Mouse (Mus musculus): ENCODE data around the gene Fam3c. TPM values are rescaled to one million over a fixed set of nuclear protein-coding genes. Genes with fewer than 3 reads are reported as not detected.

Fam3c gene
- polyA plus RNA-seq (2015; fragmentation: Nextera tagmentation; extraction: Ambion mirVana), result 42.7 and 44.2 TPM in 2 replicates

- ATAC-seq (replicated peaks; ENCODE audit: extremely low read depth, insufficient read depth, low FRiP score), result peak; percentile 97
Measured at GRCm38 (mm10) chr6:22356086-22356507, at the start of gene Fam3c. Gene Fam3c (minus strand): TSS chr6:22356243.

DNA sequence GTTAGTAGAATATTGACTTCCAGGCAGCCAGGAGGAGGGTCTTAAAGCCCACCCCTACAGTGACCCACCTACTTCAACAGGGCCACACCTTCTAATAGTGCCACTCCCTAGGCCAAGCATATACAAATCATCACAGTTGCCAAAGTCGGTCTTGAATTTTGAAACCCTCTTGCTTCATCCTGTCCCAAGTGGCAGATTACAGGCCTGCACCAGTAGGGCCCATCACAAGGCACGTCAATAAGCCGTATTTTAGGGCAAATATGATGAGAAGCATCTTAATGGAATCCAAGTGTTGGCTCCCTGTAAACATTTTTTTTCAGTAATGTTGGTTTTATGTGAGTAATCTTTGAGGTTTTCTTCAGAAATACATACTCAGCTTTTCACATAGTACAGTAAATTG is 49.0 kb upstream of the Fam3c start:
- Histone ChIP-seq H3K4me3 (ENCODE audit: low read length) (no peak overlapping the region), H3K36me3 (ENCODE audit: control insufficient read depth, insufficient read depth) (no peaks in the 10 kb centered on the region), H3K9me3 (replicated peaks; ENCODE audit: control insufficient read depth, low read length) (no peaks in the 10 kb centered on the region), H3K27ac (ENCODE audit: low read length) (no peak overlapping the region), H3K4me1 (ENCODE audit: control insufficient read depth, insufficient read depth, low read length) (no peaks in the 10 kb centered on the region), H3K9ac (ENCODE audit: low read length) (no peak overlapping the region), H3K27me3 (ENCODE audit: control insufficient read depth, insufficient read depth, low read length) (no peaks in the 10 kb centered on the region), H3K4me2 (ENCODE audit: low read depth, low read length) (no peak overlapping the region)
- ATAC-seq (replicated peaks; ENCODE audit: extremely low read depth, insufficient read depth, low FRiP score), result no peak
- 86% methylated on average over 3 of the region's 3 CpGs for WGBS

More at GRCm38 (mm10) chr6:22356086-22356507, at the start of gene Fam3c:
- Histone ChIP-seq H3K4me2 (ENCODE audit: low read depth, low read length) (peak within 1 kb of the TSS; percentile 75), H3K27me3 (ENCODE audit: control insufficient read depth, insufficient read depth, low read length) (no peaks in the 10 kb centered on the region), H3K9ac (ENCODE audit: low read length) (peak within 1 kb of the TSS; percentile 85), H3K36me3 (ENCODE audit: control insufficient read depth, insufficient read depth) (no peaks in the 10 kb centered on the region), H3K4me1 (ENCODE audit: control insufficient read depth, insufficient read depth, low read length) (0 out of 2 replicates have a peak, but pooled peaks cover 3% of the 10 kb centered on the region), H3K4me3 (ENCODE audit: low read length) (peak within 1 kb of the TSS; percentile 83), H3K27ac (ENCODE audit: low read length) (peak within 1 kb of the TSS; percentile 68), H3K9me3 (replicated peaks; ENCODE audit: control insufficient read depth, low read length) (0 out of 2 replicates have a peak, but pooled peaks cover 2% of the 10 kb centered on the region)
- under 1% methylated on average over 30 of the region's 38 CpGs for WGBS

DNA sequence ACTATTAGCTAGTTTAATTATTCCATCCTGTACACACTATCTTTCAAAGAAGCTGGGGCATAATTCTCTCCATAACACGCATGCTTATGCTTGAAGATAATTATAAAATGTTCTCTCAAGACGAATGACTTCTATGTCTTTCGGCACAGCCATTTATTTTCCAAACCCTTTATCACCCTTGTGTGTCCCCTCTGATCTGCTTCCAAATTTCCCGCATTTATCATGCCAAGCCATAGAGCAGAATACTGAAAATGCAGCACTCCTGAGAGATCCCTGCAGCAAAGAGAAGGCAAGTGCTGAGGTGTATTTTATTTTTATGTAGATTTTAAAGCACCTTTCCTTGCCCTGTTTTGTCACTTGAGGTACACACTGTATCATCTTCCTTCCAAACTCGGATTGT is 47.7 kb upstream of the Fam3c start:
- Histone ChIP-seq H3K4me2 (ENCODE audit: low read depth, low read length) (no peak overlapping the region), H3K9me3 (replicated peaks; ENCODE audit: control insufficient read depth, low read length) (no peaks in the 10 kb centered on the region), H3K36me3 (ENCODE audit: control insufficient read depth, insufficient read depth) (no peaks in the 10 kb centered on the region), H3K27ac (ENCODE audit: low read length) (no peak overlapping the region), H3K4me3 (ENCODE audit: low read length) (no peak overlapping the region), H3K27me3 (ENCODE audit: control insufficient read depth, insufficient read depth, low read length) (no peaks in the 10 kb centered on the region), H3K9ac (ENCODE audit: low read length) (no peak overlapping the region), H3K4me1 (ENCODE audit: control insufficient read depth, insufficient read depth, low read length) (no peaks in the 10 kb centered on the region)
- no peak for ATAC-seq (replicated peaks; ENCODE audit: extremely low read depth, insufficient read depth, low FRiP score)
- WGBS, result 63% methylated on average over 5 of the region's 5 CpGs

- Histone ChIP-seq H3K27ac (ENCODE audit: low read length) (no peak overlapping the region), H3K4me2 (ENCODE audit: low read depth, low read length) (no peak overlapping the region), H3K4me3 (ENCODE audit: low read length) (no peak overlapping the region), H3K9ac (ENCODE audit: low read length) (no peak overlapping the region), H3K27me3 (ENCODE audit: control insufficient read depth, insufficient read depth, low read length) (no peaks in the 10 kb centered on the region), H3K4me1 (ENCODE audit: control insufficient read depth, insufficient read depth, low read length) (no peaks in the 10 kb centered on the region), H3K9me3 (replicated peaks; ENCODE audit: control insufficient read depth, low read length) (no peaks in the 10 kb centered on the region), H3K36me3 (ENCODE audit: control insufficient read depth, insufficient read depth) (no peaks in the 10 kb centered on the region)
- no peak for ATAC-seq (replicated peaks; ENCODE audit: extremely low read depth, insufficient read depth, low FRiP score)
- 79% methylated on average over 9 of the region's 9 CpGs for WGBS
Measured at GRCm38 (mm10) chr6:22403317-22403716, 47.3 kb upstream of the Fam3c start.

GRCm38 (mm10) chr6:22402548-22403164 is 46.6 kb upstream of the Fam3c start:
- H3K4me2 ChIP-seq (ENCODE audit: low read depth, low read length), result no peak overlapping the region
- WGBS, result 81% methylated on average over 13 of the region's 13 CpGs

GRCm38 (mm10) chr6:22402037-22402436 is 46.0 kb upstream of the Fam3c start:
- no peak overlapping the region for H3K9ac ChIP-seq (ENCODE audit: low read length)
- no peak overlapping the region for H3K27ac ChIP-seq (ENCODE audit: low read length)
- no peaks in the 10 kb centered on the region for H3K27me3 ChIP-seq (ENCODE audit: control insufficient read depth, insufficient read depth, low read length)
- no peaks in the 10 kb centered on the region for H3K9me3 ChIP-seq (replicated peaks; ENCODE audit: control insufficient read depth, low read length)
- WGBS, result 66% methylated on average over 5 of the region's 5 CpGs
- no peak for ATAC-seq (replicated peaks; ENCODE audit: extremely low read depth, insufficient read depth, low FRiP score)
- H3K4me2 ChIP-seq (ENCODE audit: low read depth, low read length), result no peak overlapping the region
- H3K4me1 ChIP-seq (ENCODE audit: control insufficient read depth, insufficient read depth, low read length), result no peaks in the 10 kb centered on the region
- H3K4me3 ChIP-seq (ENCODE audit: low read length), result no peak overlapping the region
- no peaks in the 10 kb centered on the region for H3K36me3 ChIP-seq (ENCODE audit: control insufficient read depth, insufficient read depth)

More at GRCm38 (mm10) chr6:22402548-22403164, 46.6 kb upstream of the Fam3c start:
- Histone ChIP-seq H3K27ac (ENCODE audit: low read length) (no peak overlapping the region), H3K4me3 (ENCODE audit: low read length) (no peak overlapping the region), H3K27me3 (ENCODE audit: control insufficient read depth, insufficient read depth, low read length) (no peaks in the 10 kb centered on the region), H3K9ac (ENCODE audit: low read length) (no peak overlapping the region), H3K36me3 (ENCODE audit: control insufficient read depth, insufficient read depth) (no peaks in the 10 kb centered on the region), H3K4me1 (ENCODE audit: control insufficient read depth, insufficient read depth, low read length) (no peaks in the 10 kb centered on the region), H3K9me3 (replicated peaks; ENCODE audit: control insufficient read depth, low read length) (no peaks in the 10 kb centered on the region)
- ATAC-seq (replicated peaks; ENCODE audit: extremely low read depth, insufficient read depth, low FRiP score), result no peak

DNA sequence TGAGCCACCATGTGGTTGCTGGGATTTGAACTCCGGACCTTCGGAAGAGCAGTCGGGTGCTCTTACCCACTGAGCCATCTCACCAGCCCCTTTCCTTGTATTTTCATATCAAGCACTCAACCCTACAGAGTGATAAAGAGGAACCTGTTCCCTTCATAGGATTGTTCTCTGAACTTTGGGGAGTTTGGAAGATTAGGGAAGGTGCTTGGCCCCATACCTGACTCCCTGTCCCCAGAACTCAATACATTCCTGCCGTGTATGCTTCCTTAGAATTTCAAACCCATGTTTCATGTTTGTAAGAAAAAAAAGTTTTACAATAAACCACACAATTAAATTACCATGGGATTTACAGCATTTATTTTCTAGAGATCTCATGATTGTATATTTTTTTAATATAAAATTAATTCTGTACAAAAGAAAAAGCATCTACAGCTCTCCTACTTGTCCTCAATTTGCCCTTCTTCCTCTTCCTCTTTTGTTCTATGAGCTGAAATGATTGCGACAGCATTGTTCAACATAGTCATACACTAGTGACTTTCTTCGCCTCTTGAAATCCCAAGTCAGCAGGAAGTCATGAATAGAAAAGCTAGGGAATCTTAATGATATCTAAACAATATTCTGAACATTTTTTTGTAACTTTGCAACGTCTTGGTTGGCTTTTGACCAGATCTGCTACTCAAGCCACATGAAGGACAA is 42.2 kb upstream of the Fam3c start:
- WGBS, result 81% methylated on average over 7 of the region's 7 CpGs
- Histone ChIP-seq H3K9me3 (replicated peaks; ENCODE audit: control insufficient read depth, low read length) (no peaks in the 10 kb centered on the region), H3K27ac (ENCODE audit: low read length) (no peak overlapping the region), H3K9ac (ENCODE audit: low read length) (no peak overlapping the region), H3K4me1 (ENCODE audit: control insufficient read depth, insufficient read depth, low read length) (no peaks in the 10 kb centered on the region), H3K27me3 (ENCODE audit: control insufficient read depth, insufficient read depth, low read length) (no peaks in the 10 kb centered on the region), H3K4me2 (ENCODE audit: low read depth, low read length) (no peak overlapping the region), H3K4me3 (ENCODE audit: low read length) (no peak overlapping the region), H3K36me3 (ENCODE audit: control insufficient read depth, insufficient read depth) (no peaks in the 10 kb centered on the region)
- ATAC-seq (replicated peaks; ENCODE audit: extremely low read depth, insufficient read depth, low FRiP score), result no peak

DNA sequence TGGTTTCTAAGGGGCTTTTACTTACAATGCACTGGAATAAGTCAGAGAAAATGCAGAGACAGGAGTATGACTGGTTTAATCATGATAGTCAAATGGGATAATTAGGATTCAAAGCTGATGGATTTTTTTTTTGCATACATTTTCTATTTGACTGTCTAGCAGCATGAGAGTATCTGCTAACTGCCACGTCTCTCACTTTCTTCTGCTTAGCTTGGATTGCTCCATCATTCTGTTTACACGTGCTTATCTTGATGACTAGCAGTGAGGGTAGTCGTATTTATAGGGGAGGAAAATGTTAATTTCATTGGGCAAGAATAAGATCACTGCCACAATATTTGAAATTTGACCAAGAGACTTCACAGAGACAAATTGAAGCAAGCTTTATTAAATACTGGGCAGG is 39.2 kb upstream of the Fam3c start:
- H3K4me1 ChIP-seq (ENCODE audit: control insufficient read depth, insufficient read depth, low read length), result no peaks in the 10 kb centered on the region
- H3K27ac ChIP-seq (ENCODE audit: low read length), result no peak overlapping the region
- H3K9ac ChIP-seq (ENCODE audit: low read length), result no peak overlapping the region
- H3K9me3 ChIP-seq (replicated peaks; ENCODE audit: control insufficient read depth, low read length), result no peaks in the 10 kb centered on the region
- no peak overlapping the region for H3K4me3 ChIP-seq (ENCODE audit: low read length)
- no peaks in the 10 kb centered on the region for H3K27me3 ChIP-seq (ENCODE audit: control insufficient read depth, insufficient read depth, low read length)
- H3K36me3 ChIP-seq (ENCODE audit: control insufficient read depth, insufficient read depth), result no peaks in the 10 kb centered on the region
- WGBS, result 37% methylated on average over 3 of the region's 3 CpGs
- H3K4me2 ChIP-seq (ENCODE audit: low read depth, low read length), result no peak overlapping the region
- ATAC-seq (replicated peaks; ENCODE audit: extremely low read depth, insufficient read depth, low FRiP score), result no peak

DNA sequence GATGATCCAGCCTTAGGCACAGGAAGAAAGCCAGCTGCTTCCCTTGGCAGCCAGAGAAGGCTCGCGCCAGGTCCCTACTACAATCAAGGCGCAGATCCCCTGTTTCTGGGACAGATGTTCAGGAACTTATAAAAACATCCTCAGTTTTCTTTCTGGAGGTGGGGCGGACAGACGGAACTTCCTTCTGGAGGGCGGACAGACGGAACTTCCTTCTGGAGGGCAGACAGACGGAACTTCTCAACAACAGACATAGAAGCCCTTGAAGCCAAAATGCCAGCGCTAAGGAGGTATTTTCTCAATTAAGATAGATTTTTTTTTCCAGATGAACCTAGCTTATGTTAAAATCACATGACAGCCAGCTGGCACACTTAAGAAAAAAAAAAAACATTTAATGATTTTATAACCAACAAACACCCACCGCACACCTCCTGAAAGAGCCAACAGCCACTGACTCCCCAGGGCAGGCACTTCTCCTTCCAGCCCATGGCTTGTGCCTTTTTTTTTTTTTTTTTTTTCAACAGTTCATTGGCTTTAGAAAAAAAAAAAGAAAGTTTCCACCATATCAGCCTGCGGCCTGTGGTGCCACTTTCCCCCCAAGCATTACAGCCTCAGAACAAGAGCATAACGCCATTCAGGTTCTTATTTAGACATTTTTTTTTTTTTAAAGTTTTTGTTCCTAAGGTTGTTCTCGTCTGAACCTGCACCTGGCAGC is 34.8 kb upstream of the Fam3c start:
- no peaks in the 10 kb centered on the region for H3K4me1 ChIP-seq (ENCODE audit: control insufficient read depth, insufficient read depth, low read length)
- no peaks in the 10 kb centered on the region for H3K36me3 ChIP-seq (ENCODE audit: control insufficient read depth, insufficient read depth)
- no peak overlapping the region for H3K27ac ChIP-seq (ENCODE audit: low read length)
- H3K4me2 ChIP-seq (ENCODE audit: low read depth, low read length), result no peak overlapping the region; the same call in 1 of the 2 replicates
- H3K27me3 ChIP-seq (ENCODE audit: control insufficient read depth, insufficient read depth, low read length), result no peaks in the 10 kb centered on the region
- ATAC-seq (replicated peaks; ENCODE audit: extremely low read depth, insufficient read depth, low FRiP score), result no peak
- H3K4me3 ChIP-seq (ENCODE audit: low read length), result no peak overlapping the region
- no peaks in the 10 kb centered on the region for H3K9me3 ChIP-seq (replicated peaks; ENCODE audit: control insufficient read depth, low read length)
- no peak overlapping the region for H3K9ac ChIP-seq (ENCODE audit: low read length)
- 60% methylated on average over 13 of the region's 13 CpGs for WGBS
